Mouse (Mus musculus): ENCODE measurements around the gene Polr3g.
"Not testable (repeated sequence)": the region's sequence is repeated elsewhere in the genome, so short reads cannot be mapped to it uniquely, and the experiment has no call there.

Polr3g gene

DNA sequence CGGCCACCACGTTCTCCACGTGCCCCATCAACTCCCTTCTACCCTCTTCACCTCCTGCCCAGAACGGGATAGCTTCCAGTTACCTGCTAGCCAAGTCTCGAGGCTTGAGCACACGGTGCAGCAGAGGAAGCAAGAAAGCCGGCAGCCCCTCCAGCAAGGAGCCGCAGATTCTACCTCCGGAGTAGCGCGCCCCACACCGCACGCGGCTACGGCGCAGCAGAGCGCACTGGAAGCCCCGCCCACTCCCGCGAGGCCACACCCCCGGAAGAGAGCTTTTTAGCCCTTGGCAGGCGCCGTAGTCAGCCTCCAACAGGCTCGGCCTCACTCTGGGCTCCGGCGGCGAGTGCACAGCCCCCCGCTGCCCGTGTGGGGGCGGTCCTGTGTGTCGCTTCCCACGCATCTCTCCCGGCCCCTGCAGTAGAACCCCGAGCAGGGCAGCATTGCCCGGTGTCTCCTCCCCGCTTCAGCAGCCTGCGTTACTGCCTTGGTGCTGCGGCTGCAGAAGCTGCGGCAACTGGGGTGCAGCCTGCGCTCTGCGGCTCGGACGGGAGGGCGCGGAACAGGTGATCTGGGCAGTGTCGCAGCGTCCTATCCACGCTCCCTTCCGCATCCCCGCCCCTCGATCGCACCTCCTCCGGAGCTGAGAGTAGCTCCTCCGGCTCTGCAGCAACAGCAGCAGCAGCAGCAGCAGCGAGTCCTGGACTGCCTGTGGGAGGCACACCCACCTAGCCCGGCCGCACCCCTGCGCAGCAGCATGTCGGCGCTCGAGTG, at the start of gene Polr3g, which contains the start of gene Mblac2:
Gene Polr3g (minus strand): TSS at position 239 of the 771 bp plus-strand sequence.
Gene Mblac2 (plus strand): TSS at position 567 of the 771 bp plus-strand sequence.
- H3K27me3 ChIP-seq (ENCODE audit: control insufficient read depth, insufficient read depth, low read length, poor library complexity, severe bottlenecking): no peaks in the 10 kb centered on the region
- H3K36me3 ChIP-seq (ENCODE audit: control insufficient read depth, insufficient read depth, low read length, poor library complexity, severe bottlenecking): no peaks in the 10 kb centered on the region
- peak; percentile 95 for DNase-seq (ENCODE audit: low read depth, low spot score)

DNA sequence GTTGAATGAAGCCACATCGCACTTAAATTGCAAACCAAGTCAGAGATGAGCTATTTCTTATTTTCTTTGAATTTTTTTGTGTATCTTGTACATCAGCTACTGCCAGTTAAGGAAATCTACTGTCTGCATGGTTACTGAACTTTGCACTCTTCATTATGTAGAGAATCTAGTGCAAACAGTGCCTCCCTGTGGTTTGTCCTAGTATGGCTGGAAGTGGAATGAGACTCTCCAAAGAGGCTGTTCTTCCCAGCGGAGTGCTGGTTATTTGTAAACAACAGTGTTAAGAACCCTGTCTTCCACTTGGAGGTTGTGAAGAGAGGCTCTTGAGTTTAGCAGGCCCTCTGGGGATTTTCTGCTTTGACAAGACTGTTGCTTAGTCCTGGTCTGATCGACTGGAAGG, 49.6 kb upstream of the Polr3g start:
- no peaks in the 10 kb centered on the region for H3K36me3 ChIP-seq (ENCODE audit: control insufficient read depth, insufficient read depth, low read length, poor library complexity, severe bottlenecking)
- H3K27me3 ChIP-seq (ENCODE audit: control insufficient read depth, insufficient read depth, low read length, poor library complexity, severe bottlenecking): no peaks in the 10 kb centered on the region
- DNase-seq (ENCODE audit: low read depth, low spot score): peak; percentile 46

DNA sequence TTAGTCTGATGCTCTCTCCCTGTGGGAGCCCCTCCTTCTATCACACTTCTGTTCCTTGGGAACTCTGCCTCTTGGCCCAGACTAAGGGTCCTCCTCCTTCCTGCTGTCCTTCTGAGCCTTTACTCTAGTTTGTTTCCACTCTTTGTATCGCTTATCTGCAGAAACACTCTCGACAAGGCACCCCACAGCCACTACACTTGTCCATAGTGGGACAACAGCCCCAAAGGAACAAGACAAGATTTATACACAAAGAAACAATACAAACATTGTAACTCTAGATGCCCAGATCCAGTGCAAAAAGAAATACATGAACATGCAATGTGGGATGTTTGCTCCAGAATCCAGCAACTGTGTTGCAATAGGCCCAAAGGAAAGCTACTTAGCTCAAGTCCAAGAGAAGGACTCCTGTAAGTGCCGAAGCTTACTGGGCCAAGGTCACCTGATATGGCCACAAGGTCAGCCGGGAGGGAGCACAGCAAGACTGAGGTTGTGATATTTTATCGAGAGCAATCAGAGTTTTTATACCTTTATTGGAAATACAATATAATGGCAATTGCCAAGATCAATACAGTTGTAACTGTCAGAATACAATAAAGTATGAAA, 46.3 kb upstream of the Polr3g start:
- DNase-seq (ENCODE audit: low read depth, low spot score): no peak
- no peaks in the 10 kb centered on the region for H3K27me3 ChIP-seq (ENCODE audit: control insufficient read depth, insufficient read depth, low read length, poor library complexity, severe bottlenecking)

DNA sequence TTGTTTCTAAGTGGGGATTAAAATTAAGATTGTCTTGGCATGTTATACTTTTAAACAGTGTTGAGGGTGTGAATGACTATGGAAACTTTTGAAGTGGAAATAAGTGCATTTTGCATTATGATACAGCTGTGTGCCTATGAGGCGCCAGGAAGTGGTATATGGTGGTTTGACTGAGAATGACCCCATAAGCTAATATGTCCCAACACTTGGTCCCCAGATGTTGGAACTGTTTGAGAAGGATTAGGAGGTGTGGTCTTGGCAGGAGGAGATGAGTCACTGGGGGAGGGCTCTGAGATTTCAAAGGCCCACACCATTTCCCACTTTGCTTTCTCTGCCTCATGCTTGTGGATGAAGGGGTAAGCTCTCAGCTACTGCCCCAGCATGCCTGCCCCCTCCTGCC, 44.5 kb upstream of the Polr3g start:
- H3K27me3 ChIP-seq (ENCODE audit: control insufficient read depth, insufficient read depth, low read length, poor library complexity, severe bottlenecking): no peaks in the 10 kb centered on the region
- no peaks in the 10 kb centered on the region for H3K36me3 ChIP-seq (ENCODE audit: control insufficient read depth, insufficient read depth, low read length, poor library complexity, severe bottlenecking)
- no peak for DNase-seq (ENCODE audit: low read depth, low spot score)

More for the DNA sequence above, 46.3 kb upstream of the Polr3g start:
- no peaks in the 10 kb centered on the region for H3K36me3 ChIP-seq (ENCODE audit: control insufficient read depth, insufficient read depth, low read length, poor library complexity, severe bottlenecking)

DNA sequence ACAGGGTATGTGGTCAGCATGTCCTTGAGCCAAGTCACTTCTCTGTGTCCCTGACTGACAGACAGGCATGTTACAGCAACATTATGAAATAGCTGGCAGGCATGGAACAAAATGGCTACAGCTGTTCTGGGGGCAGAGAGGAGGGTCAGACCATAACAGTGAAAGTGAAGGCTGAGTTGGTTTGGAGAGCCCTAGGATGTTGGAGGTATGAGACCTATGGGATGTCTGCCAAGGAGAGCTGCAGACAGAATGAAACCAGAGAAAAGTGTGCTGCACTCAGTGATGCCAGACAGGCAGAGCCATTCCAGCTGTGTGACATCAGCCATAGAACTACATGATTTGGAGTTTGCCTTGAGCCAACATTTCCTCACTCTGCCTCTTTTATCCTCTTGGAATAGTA, 44.1 kb upstream of the Polr3g start:
- no peaks in the 10 kb centered on the region for H3K27me3 ChIP-seq (ENCODE audit: control insufficient read depth, insufficient read depth, low read length, poor library complexity, severe bottlenecking)

DNA sequence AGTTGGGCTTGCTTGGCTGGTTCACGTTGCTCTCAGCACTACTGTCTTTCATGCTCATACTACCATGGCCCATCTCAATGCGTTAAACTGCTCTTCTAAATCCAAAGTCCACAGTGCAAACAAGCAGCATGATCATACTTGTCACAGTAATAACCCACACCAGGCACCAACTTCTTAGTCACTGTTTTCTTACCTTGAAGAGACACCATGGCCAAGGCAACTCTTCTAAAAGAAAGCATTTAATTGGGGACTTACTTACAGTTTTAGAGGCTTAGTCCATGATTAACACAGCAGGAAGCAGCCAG, 33.2 kb upstream of the Polr3g start:
- DNase-seq (ENCODE audit: low read depth, low spot score): no peak

More for the DNA sequence above, 44.1 kb upstream of the Polr3g start:
- H3K36me3 ChIP-seq (ENCODE audit: control insufficient read depth, insufficient read depth, low read length, poor library complexity, severe bottlenecking): no peaks in the 10 kb centered on the region
- DNase-seq (ENCODE audit: low read depth, low spot score): no peak

DNA sequence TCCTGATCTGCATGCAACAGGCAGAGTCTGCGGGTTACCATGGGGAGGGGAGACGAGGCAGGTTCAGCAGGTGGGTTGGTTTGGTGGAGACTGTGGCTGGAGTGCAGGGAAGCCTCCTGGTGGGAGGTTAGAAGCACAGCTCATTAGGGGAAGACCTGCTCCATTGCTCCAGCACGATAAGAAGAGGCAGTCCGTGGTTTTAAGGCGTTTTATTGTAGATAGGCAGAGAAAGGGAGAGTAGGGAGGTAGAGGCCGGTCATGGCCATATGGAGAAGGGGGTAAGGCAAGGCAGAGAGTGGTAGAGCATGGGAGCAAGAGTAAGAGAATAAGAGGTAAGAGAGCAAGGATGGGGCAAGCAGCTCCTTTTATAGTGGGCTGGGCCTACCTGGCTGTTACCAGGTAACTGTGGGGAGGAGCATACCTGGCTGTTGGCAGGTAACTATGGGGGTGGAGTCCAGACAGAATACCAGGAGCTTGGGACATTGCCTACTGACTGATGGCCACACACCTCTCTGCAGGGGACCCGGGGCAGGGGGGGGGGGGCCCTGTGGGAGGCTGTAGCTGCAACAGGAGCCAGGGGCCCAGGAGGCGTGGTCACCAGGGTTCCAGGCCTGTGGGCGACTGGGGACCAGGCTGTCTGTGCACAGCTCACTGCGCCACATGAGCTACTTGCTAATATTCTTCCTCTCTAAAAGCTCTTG, 32.7 kb upstream of the Polr3g start:
- no peak for DNase-seq (ENCODE audit: low read depth, low spot score)
- Histone ChIP-seq H3K36me3 (ENCODE audit: control insufficient read depth, insufficient read depth, low read length, poor library complexity, severe bottlenecking) (no peaks in the 10 kb centered on the region), H3K27me3 (ENCODE audit: control insufficient read depth, insufficient read depth, low read length, poor library complexity, severe bottlenecking) (no peaks in the 10 kb centered on the region)

More for the DNA sequence above, 33.2 kb upstream of the Polr3g start:
- no peaks in the 10 kb centered on the region for H3K27me3 ChIP-seq (ENCODE audit: control insufficient read depth, insufficient read depth, low read length, poor library complexity, severe bottlenecking)
- no peaks in the 10 kb centered on the region for H3K36me3 ChIP-seq (ENCODE audit: control insufficient read depth, insufficient read depth, low read length, poor library complexity, severe bottlenecking)

DNA sequence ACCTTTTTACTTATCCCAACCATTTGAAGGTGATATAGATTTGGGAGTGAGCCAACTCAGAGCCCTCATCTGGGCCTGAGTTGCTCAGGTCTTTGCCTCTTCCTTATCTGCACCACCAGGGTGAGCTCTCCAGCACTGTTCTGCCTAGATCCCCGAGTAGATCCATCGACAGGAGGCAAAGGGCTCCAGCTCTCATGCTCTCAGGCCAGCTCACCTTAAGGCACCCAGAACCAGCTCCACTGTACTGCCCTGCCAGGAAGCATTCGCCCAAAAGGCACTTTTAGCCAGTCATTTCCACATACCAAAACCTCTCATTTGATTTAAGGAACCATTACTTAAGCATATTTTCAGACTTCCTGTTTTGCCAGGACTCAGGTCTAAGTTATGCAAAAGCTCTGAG, 30.1 kb upstream of the Polr3g start:
- DNase-seq (ENCODE audit: low read depth, low spot score): peak; percentile 13
- Histone ChIP-seq H3K36me3 (ENCODE audit: control insufficient read depth, insufficient read depth, low read length, poor library complexity, severe bottlenecking) (no peaks in the 10 kb centered on the region), H3K27me3 (ENCODE audit: control insufficient read depth, insufficient read depth, low read length, poor library complexity, severe bottlenecking) (no peaks in the 10 kb centered on the region)

DNA sequence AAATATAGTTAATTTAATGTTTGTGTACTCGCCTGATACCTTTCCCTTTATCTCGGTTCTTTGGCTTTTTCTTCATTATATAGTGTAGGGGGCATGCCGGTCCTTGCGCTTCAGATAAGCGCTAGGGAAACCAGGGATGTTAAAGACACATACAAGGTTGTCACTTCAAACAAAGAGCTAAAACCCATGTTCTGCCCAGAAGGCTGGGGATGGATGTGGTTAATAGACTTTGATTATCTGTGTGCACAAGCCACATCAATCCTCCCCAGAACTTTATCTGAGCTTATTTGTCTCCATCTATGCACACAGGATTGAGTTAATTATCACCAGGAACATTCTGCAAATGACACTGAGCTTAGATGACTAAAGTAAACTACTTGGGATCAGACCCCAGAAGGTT, 25.8 kb upstream of the Polr3g start:
- DNase-seq (ENCODE audit: low read depth, low spot score): no peak
- 0 out of 2 replicates have a peak, but pooled peaks cover 1% of the 10 kb centered on the region for H3K36me3 ChIP-seq (ENCODE audit: control insufficient read depth, insufficient read depth, low read length, poor library complexity, severe bottlenecking)
- no peaks in the 10 kb centered on the region for H3K27me3 ChIP-seq (ENCODE audit: control insufficient read depth, insufficient read depth, low read length, poor library complexity, severe bottlenecking)

DNA sequence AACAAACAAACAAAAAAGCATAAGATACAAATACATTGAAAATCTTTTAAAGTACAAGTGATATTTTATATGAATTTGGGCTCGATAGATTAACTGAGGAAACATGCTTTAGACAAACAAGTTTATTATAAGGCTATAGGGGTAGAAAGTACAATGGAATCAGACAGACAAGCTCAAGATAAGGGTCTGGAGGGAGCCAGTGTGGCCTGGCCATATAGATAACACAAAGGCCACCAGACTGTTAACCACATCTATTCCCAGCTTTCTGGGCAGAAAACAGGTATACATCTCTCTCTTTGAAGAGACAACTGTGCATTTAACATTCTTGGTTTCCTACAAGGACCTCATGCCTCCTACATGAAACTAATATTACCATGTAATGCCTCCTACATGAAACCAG, 19.5 kb upstream of the Polr3g start:
- Histone ChIP-seq H3K27me3 (ENCODE audit: control insufficient read depth, insufficient read depth, low read length, poor library complexity, severe bottlenecking) (no peaks in the 10 kb centered on the region), H3K36me3 (ENCODE audit: control insufficient read depth, insufficient read depth, low read length, poor library complexity, severe bottlenecking) (no peaks in the 10 kb centered on the region)
- no peak for DNase-seq (ENCODE audit: low read depth, low spot score)

DNA sequence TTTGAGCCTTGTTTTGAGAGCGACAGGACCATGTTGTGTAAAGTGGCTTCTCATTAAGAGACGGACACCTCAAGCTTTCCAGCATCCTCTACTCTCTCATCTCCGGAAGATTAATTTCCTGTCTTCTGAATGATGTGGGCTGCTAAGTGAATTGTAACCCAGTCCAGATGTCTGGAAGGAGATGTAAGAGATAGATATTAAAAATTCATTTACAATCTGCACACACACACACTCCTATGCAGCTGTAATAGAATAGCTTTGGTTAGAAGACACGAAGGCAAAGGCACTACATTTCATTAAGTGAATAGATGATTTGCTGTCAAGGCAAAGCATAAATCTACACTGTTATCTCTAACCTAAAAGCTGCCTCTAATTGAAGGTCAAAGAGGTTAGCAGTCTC, 18.3 kb upstream of the Polr3g start:
- no peaks in the 10 kb centered on the region for H3K36me3 ChIP-seq (ENCODE audit: control insufficient read depth, insufficient read depth, low read length, poor library complexity, severe bottlenecking)
- no peak for DNase-seq (ENCODE audit: low read depth, low spot score)
- no peaks in the 10 kb centered on the region for H3K27me3 ChIP-seq (ENCODE audit: control insufficient read depth, insufficient read depth, low read length, poor library complexity, severe bottlenecking)

DNA sequence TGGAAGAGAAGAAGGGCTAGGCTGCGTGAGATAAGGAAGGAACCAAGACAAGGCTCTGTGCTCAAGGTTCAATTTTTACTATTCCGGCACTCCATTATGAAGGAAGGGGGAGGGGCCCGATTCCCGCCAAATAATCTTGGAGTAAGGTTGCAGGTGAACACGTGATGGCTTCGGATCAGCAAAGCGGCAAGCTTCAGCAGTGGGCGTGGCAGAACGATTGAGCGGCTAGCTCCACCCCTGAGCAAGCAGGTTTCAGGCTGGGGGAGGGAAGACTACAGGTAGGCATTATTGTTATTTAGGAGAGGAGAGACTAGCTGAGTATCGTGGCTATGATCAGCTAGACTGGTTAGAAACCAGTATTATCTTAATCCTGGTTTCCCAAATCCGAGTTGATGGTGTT, 17.3 kb upstream of the Polr3g start:
- not testable (repeated sequence) for H3K36me3 ChIP-seq (ENCODE audit: control insufficient read depth, insufficient read depth, low read length, poor library complexity, severe bottlenecking); DNase-seq (ENCODE audit: low read depth, low spot score); H3K27me3 ChIP-seq (ENCODE audit: control insufficient read depth, insufficient read depth, low read length, poor library complexity, severe bottlenecking)

DNA sequence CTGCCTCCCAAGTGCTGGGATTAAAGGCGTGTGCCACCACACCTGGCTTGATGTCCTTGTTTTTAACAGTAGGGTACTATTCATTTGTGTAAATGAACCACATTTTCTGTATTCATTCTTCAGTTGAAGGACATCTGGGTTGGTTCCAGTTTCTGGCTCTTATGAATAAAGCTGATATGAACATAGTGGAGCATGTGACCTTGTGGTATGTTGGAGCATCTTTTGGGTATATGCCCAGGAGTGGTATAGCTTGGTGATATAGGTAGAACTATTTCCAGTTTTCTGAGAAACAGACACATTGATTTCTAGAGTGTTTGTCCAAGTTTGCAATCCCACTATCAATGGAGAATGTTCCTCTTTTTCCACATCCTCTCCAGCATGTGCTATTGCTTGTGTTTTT, 3.1 kb upstream of the Polr3g start:
- H3K36me3 ChIP-seq (ENCODE audit: control insufficient read depth, insufficient read depth, low read length, poor library complexity, severe bottlenecking): no peaks in the 10 kb centered on the region
- no peak for DNase-seq (ENCODE audit: low read depth, low spot score)

DNA sequence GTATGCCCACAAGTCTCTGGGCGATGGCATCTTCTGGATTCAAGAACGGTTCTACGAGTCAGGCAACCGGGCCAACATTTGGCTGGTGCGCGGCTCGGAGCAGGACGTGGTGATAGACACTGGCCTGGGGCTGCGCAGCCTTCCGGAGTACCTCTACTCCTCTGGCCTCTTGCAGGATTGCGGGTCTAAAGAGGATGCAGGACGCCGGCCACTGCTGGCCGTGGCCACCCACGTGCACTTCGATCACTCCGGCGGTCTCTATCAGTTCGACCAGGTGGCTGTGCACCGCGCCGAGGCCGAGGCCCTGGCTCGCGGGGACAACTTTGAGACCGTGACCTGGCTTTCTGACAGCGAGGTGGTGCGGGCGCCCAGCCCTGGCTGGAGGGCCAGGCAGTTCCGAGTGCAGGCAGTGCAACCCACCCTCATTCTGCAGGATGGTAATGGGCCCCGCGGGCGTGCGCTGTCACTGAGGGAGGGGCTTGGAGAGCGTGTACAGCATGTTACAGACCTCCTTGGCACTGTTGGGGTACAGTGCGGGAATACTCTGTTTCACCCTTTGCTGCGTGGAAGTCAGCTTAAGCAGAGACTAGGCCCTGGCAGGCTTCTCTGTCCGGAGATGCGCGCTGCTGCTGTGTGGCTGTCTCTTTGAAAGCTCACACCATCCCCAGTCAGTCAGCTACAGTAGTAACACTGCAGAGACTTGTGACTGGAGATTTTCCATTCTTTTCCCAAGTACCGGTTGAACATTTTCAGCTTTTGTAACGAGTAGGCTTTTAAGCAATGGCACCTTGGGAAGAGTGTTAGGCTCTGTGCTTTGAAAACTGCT, 946 bp upstream of the Polr3g start:
- peak; percentile 6 for DNase-seq (ENCODE audit: low read depth, low spot score)
- H3K36me3 ChIP-seq (ENCODE audit: control insufficient read depth, insufficient read depth, low read length, poor library complexity, severe bottlenecking): no peaks in the 10 kb centered on the region
- H3K27me3 ChIP-seq (ENCODE audit: control insufficient read depth, insufficient read depth, low read length, poor library complexity, severe bottlenecking): no peaks in the 10 kb centered on the region

More for the DNA sequence above, 3.1 kb upstream of the Polr3g start:
- no peaks in the 10 kb centered on the region for H3K27me3 ChIP-seq (ENCODE audit: control insufficient read depth, insufficient read depth, low read length, poor library complexity, severe bottlenecking)

All from splenic B cell, adult 2 months (primary cell).